Mouse (Mus musculus) liver, postnatal 0 days (tissue): ENCODE data around the gene Dpm2.

Source experiments
- CTCF ChIP-seq: sonication (generic); IDR thresholded peaks from 2 replicates; pipeline ENCODE4 v1.5.1; 2016; ENCODE audit warnings: antibody characterized with exemption, low read depth
- EP300 ChIP-seq: IDR thresholded peaks from 2 replicates; pipeline ENCODE4 v1.6.1; 2016; ENCODE audit warnings: antibody characterized with exemption, low read depth, mild to moderate bottlenecking

DNA sequence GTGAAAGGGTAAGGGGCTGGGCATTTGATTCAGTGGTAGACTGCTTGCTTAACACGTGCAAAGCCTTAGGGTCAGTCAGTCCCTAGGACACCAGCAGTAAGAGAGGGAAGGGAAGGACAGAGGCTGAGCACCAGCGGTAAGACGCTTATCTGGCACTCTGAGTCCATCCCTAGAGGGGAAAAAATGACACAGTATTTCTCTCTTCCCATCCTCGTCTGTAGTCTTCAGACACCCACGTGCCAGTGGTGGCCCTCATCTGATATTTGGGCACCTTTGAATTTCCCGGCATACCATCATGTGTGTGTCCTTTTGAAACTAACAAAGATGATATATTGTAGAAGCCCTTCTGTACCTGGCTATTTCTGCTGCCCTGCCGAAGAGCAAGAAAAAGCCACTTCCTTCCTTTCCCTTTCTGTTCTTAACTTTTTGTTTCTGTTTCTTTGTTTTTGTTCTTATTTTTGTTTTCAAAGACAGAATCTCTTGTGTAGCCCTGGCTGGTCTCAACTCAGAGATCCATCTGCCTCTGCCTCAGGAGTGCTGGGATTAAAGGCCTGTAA lies 17.0 kb upstream of the Dpm2 start:
- TF ChIP-seq CTCF (no peak), EP300 (no peak)
